Mouse (Mus musculus) bone marrow macrophage, adult 2 months (primary cell): ENCODE data around the gene Rps6kb2.

Experiments used
- CTCF ChIP-seq: IDR thresholded peaks from 2 replicates; pipeline ENCODE4 v1.5.1; 2012; ENCODE audit warnings: low read depth, mild to moderate bottlenecking, low read length, moderate library complexity
- POLR2A ChIP-seq: IDR thresholded peaks from 2 replicates; pipeline ENCODE4 v1.6.1; 2012; ENCODE audit warnings: mild to moderate bottlenecking, low read depth, low read length, borderline replicate concordance

GRCm38 (mm10) chr19:4131075-4131474 is 32.1 kb downstream of the Rps6kb2 start:
- no peak for TF ChIP-seq CTCF
- no peak for TF ChIP-seq POLR2A
